Mouse (Mus musculus) G1E (cell line): ENCODE results near the gene Gigyf1. TPM values are rescaled to one million over a fixed set of nuclear protein-coding genes. Genes with fewer than 3 reads are reported as not detected.
A peak's percentile ranks its signal among the peaks of the same experiment; 100 is the strongest.

Experiments
- ATAC-seq: 2 replicates; pipeline ENCODE4 v1.8.0; 2016; ENCODE audit warnings: mild to moderate bottlenecking; ENCODE audit not compliant: insufficient number of reproducible peaks, poor library complexity, low FRiP score, severe bottlenecking; ENCODE audit errors: extremely low read depth
- DNase-seq: peaks from one replicate; pipeline ENCODE4 v3.0.0; 2012; ENCODE audit warnings: low spot score
- H3K27me3 ChIP-seq: 2 replicates; pipeline ENCODE4 v1.6.1; 2012; ENCODE audit warnings: mild to moderate bottlenecking, low read length, inconsistent platforms; ENCODE audit not compliant: insufficient read depth
- H3K36me3 ChIP-seq: replicated peaks from 2 replicates; pipeline ENCODE3; 2012; ENCODE audit warnings: mild to moderate bottlenecking, inconsistent platforms
- H3K4me1 ChIP-seq: 2 replicates; pipeline ENCODE4 v1.6.1; 2012; ENCODE audit warnings: low read depth, low read length, inconsistent platforms, mixed read lengths; ENCODE audit not compliant: insufficient read depth
- H3K4me3 ChIP-seq: 2 replicates; pipeline ENCODE4 v1.5.1; 2012; ENCODE audit warnings: low read depth, mild to moderate bottlenecking, inconsistent platforms, low read length, moderate library complexity, mixed read lengths
- H3K9me3 ChIP-seq: replicated peaks from 2 replicates; pipeline ENCODE4 v1.6.1; 2012; ENCODE audit warnings: inconsistent platforms
- CTCF ChIP-seq: IDR thresholded peaks from 2 replicates; pipeline ENCODE4 v1.5.1; 2012; ENCODE audit warnings: low read depth, low read length, inconsistent platforms, mixed read lengths
- GATA1 ChIP-seq: IDR thresholded peaks from 2 replicates; pipeline ENCODE4 v1.6.1; 2012; ENCODE audit warnings: borderline replicate concordance, low read length, inconsistent platforms, mixed read lengths
- GATA2 ChIP-seq: IDR thresholded peaks from 2 replicates; pipeline ENCODE4 v1.6.1; 2012; ENCODE audit warnings: low read depth, low read length, inconsistent platforms, borderline replicate concordance
- POLR2AphosphoS5 ChIP-seq: IDR thresholded peaks from 2 replicates; pipeline ENCODE4 v1.6.1; 2012; ENCODE audit warnings: low read depth, low read length, inconsistent platforms; ENCODE audit not compliant: insufficient replicate concordance
- TAL1 ChIP-seq: conservative IDR thresholded peaks from 2 replicates; pipeline ENCODE4 v1.6.1; 2012; ENCODE audit warnings: low read depth, low read length, inconsistent platforms, mixed read lengths
- polyA plus RNA-seq: library from polyadenylated mRNA; stranded (reverse); fragments of >175 nt; gene quantifications from 2 replicates; pipeline ENCODE4 v1.2.3, GENCODE M21; 2012
- total RNA-seq, 2 experiments: library from RNA; stranded (forward) in 1 of 2; stranded (reverse) in 1 of 2; fragments of 200-1000 nt in 1 of 2; fragments of >200 nt in 1 of 2; fragmentation: Nextera tagmentation in 1 of 2; gene quantifications; 2 replicates each; pipeline ENCODE4 v1.2.3; 2014 to 2017

Gigyf1 gene
- 23.2 and 30.3 TPM in 2 replicates for total RNA-seq (2014; fragmentation: Nextera tagmentation)
- total RNA-seq (2017): 6.8 and 7.0 TPM in 2 replicates
- polyA plus RNA-seq: 49.0 and 50.4 TPM in 2 replicates

- Histone ChIP-seq H3K9me3 (no peaks in the 10 kb centered on the region), H3K4me1 (peaks cover 88% of the 10 kb centered on the region), H3K36me3 (peaks cover 100% of the 10 kb centered on the region), H3K4me3 (no peak within 1 kb of the TSS), H3K27me3 (no peaks in the 10 kb centered on the region)
- DNase-seq (no peak), ATAC-seq (no peak)
- no peak for TF ChIP-seq GATA2
- peak; percentile 46; the same call in 1 of the 2 replicates for TF ChIP-seq CTCF
- no peak for TF ChIP-seq GATA1
These were observed at the start of gene Gigyf1 for GRCm38 (mm10) chr5:137518436-137518835. Gene Gigyf1 (plus strand): TSS chr5:137518548.

- Histone ChIP-seq H3K36me3 (no peaks in the 10 kb centered on the region), H3K9me3 (no peaks in the 10 kb centered on the region), H3K4me3 (no peak overlapping the region), H3K27me3 (peaks cover 51% of the 10 kb centered on the region), H3K4me1 (no peaks in the 10 kb centered on the region)
- ATAC-seq: no peak
- DNase-seq: no peak
- TF ChIP-seq GATA1 (no peak), GATA2 (no peak), CTCF (no peak), TAL1 (no peak), POLR2AphosphoS5 (no peak)
These were observed 46.0 kb upstream of the Gigyf1 start for GRCm38 (mm10) chr5:137472252-137472904.

GRCm38 (mm10) chr5:137474351-137474750 lies 44.0 kb upstream of the Gigyf1 start:
- TF ChIP-seq GATA1 (no peak), POLR2AphosphoS5 (no peak), TAL1 (no peak), GATA2 (no peak), CTCF (no peak)
- DNase-seq (no peak), ATAC-seq (no peak)
- H3K4me3 ChIP-seq: no peak overlapping the region
- no peaks in the 10 kb centered on the region for H3K36me3 ChIP-seq
- H3K9me3 ChIP-seq: no peaks in the 10 kb centered on the region
- H3K27me3 ChIP-seq: peaks cover 55% of the 10 kb centered on the region
- no peaks in the 10 kb centered on the region for H3K4me1 ChIP-seq

- no peak for ATAC-seq
- no peaks in the 10 kb centered on the region for H3K9me3 ChIP-seq
These were observed 41.4 kb upstream of the Gigyf1 start, which contains the start of gene Zan for GRCm38 (mm10) chr5:137476964-137477363. Gene Zan (minus strand): TSS chr5:137477064.

GRCm38 (mm10) chr5:137481138-137481537 lies 37.2 kb upstream of the Gigyf1 start:
- ATAC-seq (no peak), DNase-seq (peak; percentile 37)
- no peak for TF ChIP-seq TAL1
- TF ChIP-seq CTCF: peak; percentile 59
- Histone ChIP-seq H3K4me1 (peaks cover 2% of the 10 kb centered on the region; the same call in 1 of the 2 replicates), H3K9me3 (no peaks in the 10 kb centered on the region), H3K36me3 (no peaks in the 10 kb centered on the region), H3K27me3 (peaks cover 46% of the 10 kb centered on the region), H3K4me3 (no peak overlapping the region)

More at GRCm38 (mm10) chr5:137476964-137477363, 41.4 kb upstream of the Gigyf1 start, which contains the start of gene Zan:
- DNase-seq: no peak
- TF ChIP-seq GATA2 (no peak), POLR2AphosphoS5 (no peak), TAL1 (no peak), GATA1 (no peak), CTCF (no peak)
- Histone ChIP-seq H3K4me3 (no peak within 1 kb of the TSS), H3K27me3 (peaks cover 46% of the 10 kb centered on the region), H3K36me3 (no peaks in the 10 kb centered on the region), H3K4me1 (peaks cover 2% of the 10 kb centered on the region; the same call in 1 of the 2 replicates)

- TF ChIP-seq TAL1: no peak
- no peak for TF ChIP-seq POLR2AphosphoS5
- no peak for TF ChIP-seq GATA1
- TF ChIP-seq GATA2: no peak
- TF ChIP-seq CTCF: no peak
- ATAC-seq (no peak), DNase-seq (no peak)
- Histone ChIP-seq H3K4me3 (no peak overlapping the region), H3K27me3 (peaks cover 45% of the 10 kb centered on the region), H3K36me3 (no peaks in the 10 kb centered on the region), H3K4me1 (peaks cover 2% of the 10 kb centered on the region; the same call in 1 of the 2 replicates), H3K9me3 (no peaks in the 10 kb centered on the region)
These were observed 36.5 kb upstream of the Gigyf1 start for GRCm38 (mm10) chr5:137481897-137482296.
